Comparison of ENCODE assay signal across 11 mouse cellular contexts in the genomic region with DNA sequence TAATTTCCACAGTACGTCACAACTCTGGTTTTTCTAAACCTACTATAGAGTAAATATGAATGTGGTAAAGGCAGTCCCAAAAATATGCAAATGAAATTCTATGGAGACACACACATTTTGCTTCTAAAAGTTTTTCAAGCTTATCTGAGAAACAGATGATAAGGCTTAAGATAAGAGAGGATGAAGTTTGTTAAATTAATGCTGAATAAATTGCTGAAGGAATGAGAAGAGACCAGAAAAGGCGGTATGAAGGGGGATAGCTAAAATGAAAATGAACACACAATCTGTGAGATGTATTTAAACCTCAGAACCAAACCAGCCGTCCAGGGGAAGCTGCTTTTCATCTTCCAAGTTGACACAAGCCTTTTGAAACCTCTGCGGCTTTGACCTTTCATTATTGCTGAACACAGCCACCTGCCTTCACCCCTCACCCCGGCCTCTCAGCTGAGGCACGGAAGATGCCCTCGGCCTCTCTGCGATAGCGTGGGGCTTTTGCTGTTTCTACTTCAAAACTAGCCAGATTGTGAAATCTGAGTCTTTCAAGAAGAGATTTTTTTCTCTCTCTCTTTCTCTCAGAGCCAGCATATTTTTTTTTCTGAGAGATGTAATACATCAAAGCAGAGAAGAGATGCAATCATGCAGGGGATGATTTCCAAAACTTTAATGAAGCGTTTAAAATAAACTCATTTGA.
DNase-seq lines count a peak whose midpoint lies in the region; ATAC-seq lines count a peak whose summit lies in the region.
"Had no signal": no experiment of that assay in that cellular context is flagged by ENCODE, and none has a peak within 500 bp of the region (broad histone marks: within the 10 kb centered on the region; RNA-seq: fewer than 3 reads in every experiment).

No protein-coding gene starts in this region.

- intact Hi-C loops in heart, postnatal 14 days (cut with DNase I) = no loop called here

- H3K4me2 ChIP-seq in neural tube, embryonic 13.5 days = no peak overlapping the region
- peak overlapping the region; percentile 37; the same call in 1 of the 2 replicates for H3K4me2 ChIP-seq in forebrain, embryonic 13.5 days
- 0 out of 2 replicates have a peak overlapping the region, but pooled peaks have one; percentile 1 for H3K4me2 ChIP-seq in midbrain, embryonic 14.5 days (ENCODE audit: low read length)
- H3K4me2 ChIP-seq: heart, embryonic 11.5 days had no signal

- H3K9ac ChIP-seq in neural tube, embryonic 13.5 days = no peak overlapping the region; the same call in 1 of the 2 replicates
- H3K9ac ChIP-seq in forebrain, embryonic 13.5 days = no peak overlapping the region
- H3K9ac ChIP-seq in midbrain, embryonic 14.5 days (replicated peaks; ENCODE audit: low read length) = no peak overlapping the region

- H3K4me1 ChIP-seq in neural tube, embryonic 13.5 days (replicated peaks) = peaks cover 11% of the 10 kb centered on the region
- peaks cover 19% of the 10 kb centered on the region for H3K4me1 ChIP-seq in forebrain, embryonic 13.5 days
- H3K4me1 ChIP-seq in midbrain, embryonic 14.5 days (ENCODE audit: control insufficient read depth, insufficient read depth, low read length) = no peaks in the 10 kb centered on the region

- H3K36me3 ChIP-seq in neural tube, embryonic 13.5 days = no peaks in the 10 kb centered on the region
- no peaks in the 10 kb centered on the region for H3K36me3 ChIP-seq in forebrain, embryonic 13.5 days (ENCODE audit: poor library complexity, severe bottlenecking)
- no peaks in the 10 kb centered on the region for H3K36me3 ChIP-seq in midbrain, embryonic 14.5 days (ENCODE audit: control insufficient read depth, insufficient read depth, low read length)

- ATAC-seq in neural tube, embryonic 13.5 days (ENCODE audit: low read depth) = no peak
- peak; percentile 30 for ATAC-seq in forebrain, embryonic 13.5 days
- no peak for ATAC-seq in midbrain, embryonic 14.5 days (ENCODE audit: low FRiP score, low TSS enrichment)
- ATAC-seq: inflammation-experienced regulatory T-cells, adult 6 months; Patski had no signal

- no peaks in the 10 kb centered on the region for H3K27me3 ChIP-seq in neural tube, embryonic 13.5 days
- no peaks in the 10 kb centered on the region for H3K27me3 ChIP-seq in forebrain, embryonic 13.5 days
- H3K27me3 ChIP-seq in midbrain, embryonic 14.5 days (ENCODE audit: control insufficient read depth, insufficient read depth, low read length) = no peaks in the 10 kb centered on the region

- H3K4me3 ChIP-seq in neural tube, embryonic 13.5 days = no peak overlapping the region
- no peak overlapping the region for H3K4me3 ChIP-seq in forebrain, embryonic 13.5 days
- no peak overlapping the region for H3K4me3 ChIP-seq in midbrain, embryonic 14.5 days (replicated peaks; ENCODE audit: low read depth, low read length)

- peak; percentile 29 for DNase-seq in embryo, embryonic 10 days (ENCODE audit: low spot score)
- DNase-seq in embryo, embryonic 9.5 days (ENCODE audit: extremely low spot score) = no peak
- DNase-seq in neural tube, embryonic 10.5 days (ENCODE audit: extremely low spot score, low spot score) = no peak
- DNase-seq in midbrain, embryonic 14.5 days = peak; percentile 47
- DNase-seq in lung, postnatal 10 days = no peak
- no peak for DNase-seq in heart, postnatal 14 days

- H3K27ac ChIP-seq in neural tube, embryonic 13.5 days (replicated peaks) = peak overlapping the region; percentile 67; the same call in 1 of the 2 replicates
- H3K27ac ChIP-seq in forebrain, embryonic 13.5 days = peak overlapping the region; percentile 61
- no peak overlapping the region for H3K27ac ChIP-seq in midbrain, embryonic 14.5 days (replicated peaks; ENCODE audit: low read depth, low read length)

- 0 out of 2 replicates have a peak, but pooled peaks cover 5% of the 10 kb centered on the region for H3K9me3 ChIP-seq in neural tube, embryonic 13.5 days
- 0 out of 2 replicates have a peak, but pooled peaks cover 5% of the 10 kb centered on the region for H3K9me3 ChIP-seq in forebrain, embryonic 13.5 days (replicated peaks)
- H3K9me3 ChIP-seq in midbrain, embryonic 14.5 days (ENCODE audit: control insufficient read depth, low read length) = no peaks in the 10 kb centered on the region; the same call in 1 of the 2 replicates

- WGBS in neural tube, embryonic 13.5 days = 40% methylated on average over 10 of the region's 10 CpGs
- WGBS in forebrain, embryonic 13.5 days = 15% methylated on average over 10 of the region's 10 CpGs
- 25% methylated on average over 10 of the region's 10 CpGs for WGBS in midbrain, embryonic 14.5 days

Comparison
In these comparisons a context has a peak if more than half of its experiments do, and no peak if none do; other contexts are left out.
1. DNase-seq: peak in embryo, embryonic 10 days (single experiment) and midbrain, embryonic 14.5 days (single experiment); none in embryo, embryonic 9.5 days (single experiment), neural tube, embryonic 10.5 days (single experiment), lung, postnatal 10 days (single experiment) and heart, postnatal 14 days (0 of 2).